Mouse (Mus musculus) hematopoietic multipotent progenitor cell, adult 10-12 weeks (in vitro differentiated cells): Measurements from ENCODE around the gene Myo9a. TPM values are rescaled to one million over a fixed set of nuclear protein-coding genes. Genes with fewer than 3 reads are reported as not detected.

ENCODE experiments used
- polyA plus RNA-seq: library from polyadenylated mRNA; stranded (reverse); fragments of >175 nt; gene quantifications from 2 replicates; pipeline ENCODE4 v1.2.3, GENCODE M21; 2012; ENCODE audit warnings: low replicate concordance

Gene Myo9a
- polyA plus RNA-seq = 2.2 and 4.3 TPM in 2 replicates

DNA sequence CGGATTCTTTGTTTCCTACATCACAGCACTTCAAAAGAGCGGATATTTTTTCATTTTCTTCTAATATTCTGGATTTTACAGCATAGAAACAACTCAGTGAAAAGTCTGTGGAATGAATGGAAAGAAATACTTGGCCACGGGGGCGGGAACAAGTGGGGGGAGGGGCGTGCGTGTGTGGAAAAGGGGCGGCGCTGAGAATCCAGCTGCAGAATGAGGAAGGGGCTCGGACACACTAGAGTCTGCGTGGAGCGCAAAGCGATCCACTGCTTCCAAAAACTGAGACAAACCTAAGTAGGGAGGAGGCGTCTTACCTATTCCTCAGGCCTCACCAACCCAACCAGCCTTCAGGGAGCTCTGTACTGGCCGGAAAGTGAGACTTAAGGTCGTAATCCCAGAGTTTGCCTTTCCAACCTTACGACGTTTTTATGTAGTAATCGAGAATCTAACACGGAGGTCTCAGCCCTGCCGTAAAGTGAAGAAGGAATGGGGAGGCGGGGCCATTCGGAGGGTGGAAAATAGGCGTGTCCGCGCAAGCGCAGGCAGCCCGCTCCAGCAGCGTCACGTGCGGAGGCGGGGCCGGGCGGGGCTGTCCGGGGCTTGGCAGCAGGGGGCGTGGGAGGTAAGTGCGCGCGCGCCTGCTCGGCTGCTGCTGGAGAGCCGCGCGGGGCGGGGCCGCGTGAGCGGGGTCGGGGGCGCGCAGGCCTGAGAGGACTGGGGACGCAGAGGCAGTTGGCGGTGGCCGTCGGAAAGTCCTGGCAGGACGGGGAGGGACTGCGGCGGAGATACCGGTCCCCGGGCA, at the start of gene Myo9a, which contains the start of gene Senp8:
Myo9a (plus strand) TSS at position 630 of the 799 bp plus-strand sequence.
Senp8 (minus strand) TSS at position 444 of the 799 bp plus-strand sequence.

GRCm38 (mm10) chr9:59960559-59960958, 209.9 kb downstream of the Myo9a start, which contains the start of gene Nr2e3:
Nr2e3 (minus strand) TSS chr9:59960659.

Other genes starting within 250 kb of the Myo9a start
- gene Hexa, start 211.4 kb upstream of the Myo9a start, polyA plus RNA-seq = 69.6 and 74.6 TPM in 2 replicates
- 0.42 and 0.77 TPM in 2 replicates for gene Tmem202, start 211.0 kb upstream of the Myo9a start, polyA plus RNA-seq
- not detected in 2 replicates for gene Celf6, start 173.0 kb upstream of the Myo9a start, polyA plus RNA-seq
- gene Parp6, start 133.6 kb upstream of the Myo9a start, polyA plus RNA-seq = 18.4 and 18.8 TPM in 2 replicates
- 197 and 319 TPM in 2 replicates for gene Pkm, start 94.5 kb upstream of the Myo9a start, polyA plus RNA-seq
- 0.31 and 0.64 TPM in 2 replicates for gene Gramd2, start 70.8 kb upstream of the Myo9a start, polyA plus RNA-seq
- gene Senp8, start 186 bp upstream of the Myo9a start, polyA plus RNA-seq = 0.26 and 0.29 TPM in 2 replicates
- gene Nr2e3, start 209.8 kb downstream of the Myo9a start, polyA plus RNA-seq = 0.73 and 0.89 TPM in 2 replicates